Mouse (Mus musculus) forebrain, embryonic 16.5 days (tissue): ENCODE results near the gene Gchfr. TPM values are rescaled to one million over a fixed set of nuclear protein-coding genes. Genes with fewer than 3 reads are reported as not detected.

Source experiments
- ATAC-seq: fragments of 200-750 bp; cut with Nextera tagmentation; 2 replicates; pipeline ENCODE4 v1.8.0; 2017; ENCODE audit warnings: mild to moderate bottlenecking, moderate library complexity
- H3K27ac ChIP-seq: fragments of 300-500 bp; sonication (generic); 2 replicates; pipeline ENCODE4 v1.5.1; 2014; ENCODE audit warnings: low read length, control low read depth
- H3K27me3 ChIP-seq: fragments of 300-500 bp; sonication (generic); replicated peaks from 2 replicates; pipeline ENCODE4 v1.6.1; 2014; ENCODE audit warnings: low read length; ENCODE audit not compliant: control insufficient read depth, insufficient read depth
- H3K36me3 ChIP-seq: fragments of 300-500 bp; sonication (generic); 2 replicates; pipeline ENCODE4 v1.6.1; 2014; ENCODE audit not compliant: control insufficient read depth, insufficient read depth
- H3K4me1 ChIP-seq: fragments of 300-500 bp; sonication (generic); replicated peaks from 2 replicates; pipeline ENCODE4 v1.6.1; 2014; ENCODE audit warnings: low read length; ENCODE audit not compliant: control insufficient read depth, insufficient read depth
- H3K4me2 ChIP-seq: fragments of 300-500 bp; sonication (generic); 2 replicates; pipeline ENCODE4 v1.6.1; 2014; ENCODE audit warnings: mild to moderate bottlenecking, low read length, control low read depth
- H3K4me3 ChIP-seq: fragments of 300-500 bp; sonication (generic); replicated peaks from 2 replicates; pipeline ENCODE4 v1.5.1; 2014; ENCODE audit warnings: mild to moderate bottlenecking, low read length, control low read depth
- H3K9ac ChIP-seq: fragments of 300-500 bp; sonication (generic); replicated peaks from 2 replicates; pipeline ENCODE4 v1.6.1; 2014; ENCODE audit warnings: low read depth, low read length, control low read depth
- H3K9me3 ChIP-seq: fragments of 300-500 bp; sonication (generic); 2 replicates; pipeline ENCODE4 v1.6.1; 2016; ENCODE audit warnings: low read length; ENCODE audit not compliant: control insufficient read depth
- WGBS: fragments of 180-500 bp; shearing (Covaris S2); extraction: QIAGEN DNeasy Blood & Tissue Kit; methylation state at CpG from one replicate; pipeline ENCODE4 v1.1.7; 2014; 5-methylcytosine and 5-hydroxymethylcytosine counted together
- polyA plus RNA-seq: library from polyadenylated mRNA; unstranded; fragments of >200 nt; fragmentation: Nextera tagmentation; extraction: Ambion mirVana; gene quantifications from 2 replicates; pipeline ENCODE4 v1.2.1, GENCODE M21; 2015

Gchfr gene
- polyA plus RNA-seq, 1 experiment from 2014 or later: 0.47 TPM

GRCm38 (mm10) chr2:119156081-119156680 is 11.4 kb upstream of the Gchfr start:
- ATAC-seq: no peak; the same call in 1 of the 2 replicates
- 7% methylated on average over 34 of the region's 34 CpGs for WGBS
- peak overlapping the region; percentile 90 for H3K9ac ChIP-seq

GRCm38 (mm10) chr2:119156681-119157572 is 10.6 kb upstream of the Gchfr start, which contains the start of gene Rmdn3:
Gene Rmdn3, minus strand, starts transcription at chr2:119157034.
- under 1% methylated on average over 55 of the region's 57 CpGs for WGBS
- peak; percentile 94 for ATAC-seq
- peak within 1 kb of the TSS; percentile 90 for H3K9ac ChIP-seq
- H3K4me3 ChIP-seq: peak within 1 kb of the TSS; percentile 93
- peaks cover 16% of the 10 kb centered on the region for H3K4me1 ChIP-seq
- H3K27me3 ChIP-seq: no peaks in the 10 kb centered on the region
- H3K9me3 ChIP-seq: no peaks in the 10 kb centered on the region
- peaks cover 9% of the 10 kb centered on the region for H3K36me3 ChIP-seq
- peak within 1 kb of the TSS; percentile 72 for H3K27ac ChIP-seq
- H3K4me2 ChIP-seq: peak within 1 kb of the TSS; percentile 97

More at GRCm38 (mm10) chr2:119156081-119156680, 11.4 kb upstream of the Gchfr start:
- Histone ChIP-seq H3K36me3 (peaks cover 13% of the 10 kb centered on the region), H3K9me3 (no peaks in the 10 kb centered on the region), H3K27me3 (no peaks in the 10 kb centered on the region), H3K4me1 (peaks cover 16% of the 10 kb centered on the region), H3K4me3 (peak overlapping the region; percentile 93), H3K27ac (peak overlapping the region; percentile 42; the same call in 1 of the 2 replicates), H3K4me2 (peak overlapping the region; percentile 97)

- H3K9me3 ChIP-seq: no peaks in the 10 kb centered on the region
- peaks cover 16% of the 10 kb centered on the region for H3K4me1 ChIP-seq
- ATAC-seq: no peak
- no peak overlapping the region for H3K4me2 ChIP-seq
- H3K27ac ChIP-seq: no peak overlapping the region
- H3K4me3 ChIP-seq: no peak overlapping the region
- no peaks in the 10 kb centered on the region for H3K27me3 ChIP-seq
- no peak overlapping the region for H3K9ac ChIP-seq
- H3K36me3 ChIP-seq: peaks cover 5% of the 10 kb centered on the region
These were observed 9.7 kb upstream of the Gchfr start for GRCm38 (mm10) chr2:119157836-119158235.

- H3K27ac ChIP-seq: no peak overlapping the region
- no peak overlapping the region for H3K9ac ChIP-seq
- no peaks in the 10 kb centered on the region for H3K36me3 ChIP-seq
- H3K4me2 ChIP-seq: no peak overlapping the region
- ATAC-seq: no peak
- no peak overlapping the region for H3K4me3 ChIP-seq
- H3K9me3 ChIP-seq: no peaks in the 10 kb centered on the region
- peaks cover 8% of the 10 kb centered on the region for H3K27me3 ChIP-seq
- peaks cover 6% of the 10 kb centered on the region for H3K4me1 ChIP-seq
- WGBS: 20% methylated on average over 2 of the region's 2 CpGs
These were observed 6.3 kb upstream of the Gchfr start for GRCm38 (mm10) chr2:119161247-119161646.

- Histone ChIP-seq H3K4me3 (no peak overlapping the region), H3K4me1 (peaks cover 15% of the 10 kb centered on the region), H3K4me2 (no peak overlapping the region), H3K27ac (no peak overlapping the region), H3K27me3 (peaks cover 18% of the 10 kb centered on the region), H3K9me3 (no peaks in the 10 kb centered on the region), H3K9ac (no peak overlapping the region), H3K36me3 (no peaks in the 10 kb centered on the region)
- 75% methylated on average over 3 of the region's 3 CpGs for WGBS
- ATAC-seq: no peak
These were observed 4.4 kb upstream of the Gchfr start for GRCm38 (mm10) chr2:119163135-119163534.

GRCm38 (mm10) chr2:119163999-119164398 is 3.6 kb upstream of the Gchfr start:
- 91% methylated on average over 4 of the region's 4 CpGs for WGBS
- H3K27ac ChIP-seq: no peak overlapping the region
- peaks cover 15% of the 10 kb centered on the region for H3K4me1 ChIP-seq
- no peak overlapping the region for H3K9ac ChIP-seq
- peaks cover 18% of the 10 kb centered on the region for H3K27me3 ChIP-seq
- H3K4me3 ChIP-seq: no peak overlapping the region
- H3K36me3 ChIP-seq: no peaks in the 10 kb centered on the region
- H3K4me2 ChIP-seq: no peak overlapping the region
- ATAC-seq: no peak
- no peaks in the 10 kb centered on the region for H3K9me3 ChIP-seq

GRCm38 (mm10) chr2:119165401-119165800 is 2.2 kb upstream of the Gchfr start:
- H3K4me1 ChIP-seq: peaks cover 15% of the 10 kb centered on the region
- no peak for ATAC-seq
- H3K4me3 ChIP-seq: no peak overlapping the region
- H3K4me2 ChIP-seq: no peak overlapping the region
- no peak overlapping the region for H3K27ac ChIP-seq
- no peaks in the 10 kb centered on the region for H3K36me3 ChIP-seq
- no peak overlapping the region for H3K9ac ChIP-seq
- H3K9me3 ChIP-seq: no peaks in the 10 kb centered on the region
- peaks cover 18% of the 10 kb centered on the region for H3K27me3 ChIP-seq

- Histone ChIP-seq H3K4me2 (peak overlapping the region; percentile 100), H3K9ac (peak overlapping the region; percentile 33), H3K9me3 (no peaks in the 10 kb centered on the region), H3K27ac (no peak overlapping the region), H3K36me3 (no peaks in the 10 kb centered on the region), H3K27me3 (peaks cover 18% of the 10 kb centered on the region), H3K4me3 (peak overlapping the region; percentile 61), H3K4me1 (peaks cover 16% of the 10 kb centered on the region)
- peak; percentile 49 for ATAC-seq
- 2% methylated on average over 26 of the region's 26 CpGs for WGBS
These were observed 288 bp downstream of the Gchfr start for GRCm38 (mm10) chr2:119167866-119168256.

- no peaks in the 10 kb centered on the region for H3K9me3 ChIP-seq
- H3K27me3 ChIP-seq: peaks cover 15% of the 10 kb centered on the region
- no peak overlapping the region for H3K4me2 ChIP-seq
- peaks cover 26% of the 10 kb centered on the region for H3K4me1 ChIP-seq
- no peaks in the 10 kb centered on the region for H3K36me3 ChIP-seq
- no peak overlapping the region for H3K4me3 ChIP-seq
- H3K9ac ChIP-seq: no peak overlapping the region
- WGBS: 87% methylated on average over 2 of the region's 2 CpGs
- no peak overlapping the region for H3K27ac ChIP-seq
- no peak for ATAC-seq
These were observed 2.7 kb downstream of the Gchfr start for GRCm38 (mm10) chr2:119170282-119170681.
